Mouse (Mus musculus): ENCODE data around the gene Dcaf7. TPM values are rescaled to one million over a fixed set of nuclear protein-coding genes. Genes with fewer than 3 reads are reported as not detected.

Dcaf7 gene
- polyA plus RNA-seq, 1 experiment from 2014 or later = 61.5 TPM

DNA sequence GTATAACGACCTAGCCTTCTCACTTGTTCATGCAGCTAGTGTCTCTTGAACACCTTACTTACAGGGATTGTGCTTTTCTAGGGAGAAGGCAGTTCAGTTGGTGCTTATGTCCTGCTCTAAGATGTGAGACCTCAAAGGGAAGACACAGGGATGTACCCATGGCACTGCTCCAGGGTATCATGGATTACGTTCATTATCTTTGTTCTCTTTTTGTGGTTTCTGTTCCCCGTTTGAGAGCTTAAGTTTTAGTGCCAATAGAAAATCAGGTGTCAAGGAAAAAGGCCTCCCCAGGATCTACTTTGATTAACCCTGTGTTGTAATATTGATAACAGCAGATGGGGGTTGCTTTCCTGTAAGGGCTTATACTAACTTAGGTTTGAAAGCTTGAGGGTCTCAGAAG lies 37.1 kb downstream of the Dcaf7 start:
- 71% methylated on average over 3 of the region's 3 CpGs for WGBS

GRCm38 (mm10) chr11:106076321-106076720 lies 39.6 kb downstream of the Dcaf7 start:
- Histone ChIP-seq H3K27ac (no peak overlapping the region), H3K4me2 (no peak overlapping the region), H3K4me1 (no peaks in the 10 kb centered on the region), H3K27me3 (no peaks in the 10 kb centered on the region), H3K36me3 (peaks cover 27% of the 10 kb centered on the region), H3K9ac (no peak overlapping the region), H3K4me3 (no peak overlapping the region), H3K9me3 (no peaks in the 10 kb centered on the region)
- ATAC-seq (ENCODE audit: insufficient number of reproducible peaks, low FRiP score, low TSS enrichment, low read depth) = no peak
- WGBS = 3% methylated on average over 4 of the region's 4 CpGs

More for the DNA sequence above, 37.1 kb downstream of the Dcaf7 start:
- ATAC-seq (ENCODE audit: insufficient number of reproducible peaks, low FRiP score, low TSS enrichment, low read depth) = no peak
- H3K9ac ChIP-seq = no peak overlapping the region
- no peaks in the 10 kb centered on the region for H3K9me3 ChIP-seq
- no peaks in the 10 kb centered on the region for H3K27me3 ChIP-seq
- no peak overlapping the region for H3K27ac ChIP-seq
- no peak overlapping the region for H3K4me2 ChIP-seq
- H3K36me3 ChIP-seq = peaks cover 34% of the 10 kb centered on the region
- no peaks in the 10 kb centered on the region for H3K4me1 ChIP-seq
- H3K4me3 ChIP-seq = no peak overlapping the region

DNA sequence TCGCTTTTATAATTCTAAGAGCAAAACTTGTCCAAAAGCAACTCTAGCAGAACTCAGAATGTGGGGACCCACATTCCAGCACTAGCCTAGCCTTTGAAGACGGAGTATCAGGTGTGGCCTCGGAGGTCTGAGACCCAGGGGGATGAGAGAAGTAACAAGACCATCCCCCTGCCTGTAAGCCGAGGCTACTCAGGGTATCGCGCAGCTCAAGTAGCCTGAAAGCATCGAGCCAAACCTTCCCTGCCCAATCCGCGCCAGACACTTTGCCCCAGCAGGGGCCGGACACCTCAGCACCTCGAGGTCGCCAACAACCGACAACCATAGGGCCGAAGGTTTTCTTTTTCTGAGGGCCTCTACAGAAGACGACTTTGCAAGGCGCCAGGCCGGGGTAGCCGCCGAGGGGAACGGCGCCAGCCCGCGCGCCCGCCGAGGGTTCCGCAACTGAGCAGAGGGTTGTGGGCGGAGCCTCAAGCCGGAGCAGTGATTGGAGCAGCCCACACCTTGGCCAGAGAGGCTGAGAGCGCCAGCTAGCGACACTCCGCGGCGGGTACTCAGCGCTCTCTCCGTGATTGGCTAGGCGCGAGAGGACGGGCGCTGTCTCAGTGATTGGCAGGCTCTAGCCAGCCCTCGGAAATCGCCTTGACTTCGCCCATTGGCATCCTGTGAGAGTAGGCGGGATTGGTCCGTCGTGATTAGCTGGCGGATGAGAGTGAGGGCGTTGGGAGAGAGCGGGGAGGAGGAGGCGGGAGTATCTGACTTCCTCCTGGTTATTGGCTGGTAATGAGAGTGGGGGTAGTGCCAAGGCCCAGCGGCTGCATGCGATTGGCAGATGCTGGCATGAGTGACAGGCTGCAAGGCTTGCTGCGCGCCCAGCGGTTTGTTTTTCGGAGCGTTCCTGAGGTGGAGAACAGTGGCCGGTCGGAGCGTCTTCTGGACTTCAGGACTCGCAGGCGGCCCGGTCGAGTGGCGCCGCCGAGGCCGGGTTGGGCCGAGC lies 47.3 kb downstream of the Dcaf7 start, which contains the start of gene Map3k3:
TSS of gene Map3k3 (plus strand) at position 906 of the 994 bp plus-strand sequence.
- under 1% methylated on average over 69 of the region's 69 CpGs for WGBS
- Histone ChIP-seq H3K9me3 (no peaks in the 10 kb centered on the region), H3K36me3 (no peaks in the 10 kb centered on the region), H3K4me2 (peak within 1 kb of the TSS; percentile 73), H3K27me3 (no peaks in the 10 kb centered on the region), H3K4me3 (peak within 1 kb of the TSS; percentile 98), H3K27ac (peak within 1 kb of the TSS; percentile 99), H3K9ac (peak within 1 kb of the TSS; percentile 92), H3K4me1 (peaks cover 10% of the 10 kb centered on the region)
- ATAC-seq (ENCODE audit: insufficient number of reproducible peaks, low FRiP score, low TSS enrichment, low read depth) = peak; percentile 100

DNA sequence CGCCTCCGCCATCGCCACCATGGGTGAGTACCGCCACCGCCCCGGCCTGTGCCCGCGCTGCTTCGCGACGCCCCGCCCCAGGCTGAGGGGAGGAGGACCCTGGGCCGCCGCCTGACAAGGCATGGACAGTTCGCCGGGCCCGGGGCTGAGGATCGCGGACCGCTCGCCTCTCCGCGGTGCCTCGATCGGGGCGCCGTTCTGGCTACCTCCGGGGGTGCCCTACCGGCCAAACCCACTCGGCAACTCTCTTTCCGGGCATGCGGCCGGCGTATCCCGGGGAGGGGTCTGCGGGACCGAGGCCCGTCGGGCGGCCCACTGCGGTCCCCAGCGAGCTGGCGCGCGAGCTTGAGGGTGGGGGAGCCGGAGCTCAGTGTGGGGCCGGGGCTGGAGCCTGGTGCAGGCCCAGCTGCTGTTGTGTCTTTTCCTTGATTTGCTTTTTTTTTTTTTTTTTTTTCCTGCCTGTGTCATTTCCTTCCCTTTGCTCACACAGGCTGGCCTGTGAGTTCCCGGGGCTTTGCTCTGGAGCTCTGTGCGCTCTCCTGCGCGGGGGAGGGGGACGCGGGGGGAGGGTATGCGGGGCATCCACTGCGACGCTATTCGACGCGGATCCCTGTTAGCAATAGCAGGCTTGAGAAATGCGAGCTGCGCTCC lies 48.4 kb downstream of the Dcaf7 start:
- under 1% methylated on average over 60 of the region's 61 CpGs for WGBS
- H3K36me3 ChIP-seq = no peaks in the 10 kb centered on the region
- no peaks in the 10 kb centered on the region for H3K9me3 ChIP-seq
- H3K4me3 ChIP-seq = peak overlapping the region; percentile 98
- peak overlapping the region; percentile 92 for H3K9ac ChIP-seq
- peak; percentile 49; the same call in 1 of the 2 replicates for ATAC-seq (ENCODE audit: insufficient number of reproducible peaks, low FRiP score, low TSS enrichment, low read depth)
- H3K4me1 ChIP-seq = peaks cover 11% of the 10 kb centered on the region
- H3K4me2 ChIP-seq = peak overlapping the region; percentile 49
- H3K27me3 ChIP-seq = no peaks in the 10 kb centered on the region
- H3K27ac ChIP-seq = peak overlapping the region; percentile 99

GRCm38 (mm10) chr11:106098223-106098622 lies 61.6 kb downstream of the Dcaf7 start:
- Histone ChIP-seq H3K4me1 (no peaks in the 10 kb centered on the region), H3K27ac (0 out of 2 replicates have a peak overlapping the region, but pooled peaks have one; percentile 22), H3K27me3 (no peaks in the 10 kb centered on the region), H3K36me3 (peaks cover 9% of the 10 kb centered on the region; the same call in 1 of the 2 replicates), H3K9me3 (no peaks in the 10 kb centered on the region), H3K4me2 (no peak overlapping the region), H3K4me3 (no peak overlapping the region), H3K9ac (no peak overlapping the region)
- WGBS = 85% methylated on average over 1 of the region's 1 CpGs
- no peak for ATAC-seq (ENCODE audit: insufficient number of reproducible peaks, low FRiP score, low TSS enrichment, low read depth)

DNA sequence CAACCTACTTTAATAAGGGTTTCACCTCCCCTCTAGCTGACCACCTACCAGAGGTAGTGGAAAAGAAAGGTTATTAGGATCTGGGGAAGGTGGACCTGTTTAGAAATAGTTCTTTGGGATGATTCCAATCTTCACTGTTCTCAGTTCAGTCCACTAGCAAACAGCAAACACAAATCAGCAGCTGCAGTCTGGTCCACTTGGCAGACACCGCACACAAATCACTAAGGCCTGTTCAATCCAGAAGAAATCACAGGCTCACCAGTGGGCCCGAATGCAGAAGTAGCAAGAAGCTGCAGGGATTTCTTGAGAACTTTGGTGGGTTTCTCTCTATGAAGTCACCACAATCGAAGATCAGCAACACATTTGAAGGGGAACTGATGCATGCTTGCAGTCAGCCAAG lies 66.2 kb downstream of the Dcaf7 start:
- WGBS = 77% methylated on average over 3 of the region's 3 CpGs
- Histone ChIP-seq H3K4me1 (no peaks in the 10 kb centered on the region), H3K4me2 (no peak overlapping the region), H3K9me3 (no peaks in the 10 kb centered on the region), H3K36me3 (peaks cover 9% of the 10 kb centered on the region; the same call in 1 of the 2 replicates), H3K27me3 (no peaks in the 10 kb centered on the region), H3K9ac (no peak overlapping the region), H3K27ac (no peak overlapping the region; the same call in 1 of the 2 replicates), H3K4me3 (no peak overlapping the region)
- ATAC-seq (ENCODE audit: insufficient number of reproducible peaks, low FRiP score, low TSS enrichment, low read depth) = no peak

DNA sequence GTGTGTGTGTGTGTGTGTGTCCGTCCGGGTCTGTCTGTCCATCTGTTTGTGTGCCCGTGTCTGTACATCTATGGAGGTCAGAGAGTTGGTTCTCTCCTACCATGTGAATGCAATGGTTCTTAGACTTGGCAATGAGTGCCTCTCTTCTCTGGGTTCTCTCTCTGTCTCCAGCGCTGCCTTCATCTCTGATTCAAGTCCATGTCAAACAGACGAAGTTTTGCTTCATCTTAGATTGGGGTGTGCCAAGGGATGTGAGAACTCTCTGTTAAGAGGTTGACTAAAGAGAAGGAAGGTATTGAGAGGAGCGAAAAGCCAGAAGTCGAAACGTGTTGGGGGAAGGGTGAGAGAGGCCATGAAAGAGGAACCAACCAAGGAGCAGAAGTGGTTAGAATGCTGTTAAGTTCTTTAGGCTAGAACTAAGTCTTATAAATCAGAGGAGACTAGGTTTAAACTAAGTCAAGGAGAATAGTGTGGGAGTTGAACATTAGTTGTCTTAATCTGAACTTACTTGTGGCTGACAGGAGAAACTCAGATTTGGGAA lies 69.4 kb downstream of the Dcaf7 start:
- H3K9ac ChIP-seq = no peak overlapping the region
- WGBS = 82% methylated on average over 8 of the region's 8 CpGs
- no peaks in the 10 kb centered on the region for H3K4me1 ChIP-seq
- H3K9me3 ChIP-seq = no peaks in the 10 kb centered on the region
- H3K27ac ChIP-seq = no peak overlapping the region
- H3K36me3 ChIP-seq = 0 out of 2 replicates have a peak, but pooled peaks cover 7% of the 10 kb centered on the region
- no peak for ATAC-seq (ENCODE audit: insufficient number of reproducible peaks, low FRiP score, low TSS enrichment, low read depth)
- no peak overlapping the region for H3K4me2 ChIP-seq
- no peak overlapping the region for H3K4me3 ChIP-seq
- no peaks in the 10 kb centered on the region for H3K27me3 ChIP-seq

Other genes with a start within 250 kb of the Dcaf7 start
- 24.0 and 25.7 TPM in 2 replicates for gene Cyb561, start 83.5 kb upstream of the Dcaf7 start, polyA plus RNA-seq (2015; fragmentation: Nextera tagmentation; extraction: Ambion mirVana)
- gene Ace, start 68.9 kb upstream of the Dcaf7 start, polyA plus RNA-seq (2015; fragmentation: Nextera tagmentation; extraction: Ambion mirVana) = 1.0 and 1.8 TPM in 2 replicates
- not detected in 2 replicates for gene Ace3, start 42.2 kb upstream of the Dcaf7 start, polyA plus RNA-seq (2015; fragmentation: Nextera tagmentation; extraction: Ambion mirVana)
- gene Kcnh6, start 28.7 kb upstream of the Dcaf7 start, polyA plus RNA-seq (2015; fragmentation: Nextera tagmentation; extraction: Ambion mirVana) = 0.24 and 0.26 TPM in 2 replicates
- 8.3 and 10.1 TPM in 2 replicates for gene Taco1, start 29.2 kb downstream of the Dcaf7 start, polyA plus RNA-seq (2015; fragmentation: Nextera tagmentation; extraction: Ambion mirVana)
- gene Map3k3, start 47.7 kb downstream of the Dcaf7 start, polyA plus RNA-seq (2015; fragmentation: Nextera tagmentation; extraction: Ambion mirVana) = 21.6 and 27.2 TPM in 2 replicates
- 0.84 TPM in 1 of 2 replicates, not detected in the other for gene Gm10840, start 124.0 kb downstream of the Dcaf7 start, polyA plus RNA-seq (2015; fragmentation: Nextera tagmentation; extraction: Ambion mirVana)
- gene Limd2, start 124.0 kb downstream of the Dcaf7 start, polyA plus RNA-seq (2015; fragmentation: Nextera tagmentation; extraction: Ambion mirVana) = 202 and 221 TPM in 2 replicates
- gene Strada, start 165.3 kb downstream of the Dcaf7 start, polyA plus RNA-seq (2015; fragmentation: Nextera tagmentation; extraction: Ambion mirVana) = 23.2 and 24.4 TPM in 2 replicates
- gene Ccdc47, start 179.5 kb downstream of the Dcaf7 start, polyA plus RNA-seq (2015; fragmentation: Nextera tagmentation; extraction: Ambion mirVana) = 83.6 and 89.9 TPM in 2 replicates
- gene Ddx42, start 180.1 kb downstream of the Dcaf7 start, polyA plus RNA-seq (2015; fragmentation: Nextera tagmentation; extraction: Ambion mirVana) = 68.9 and 74.0 TPM in 2 replicates
- gene Ftsj3, start 219.2 kb downstream of the Dcaf7 start, polyA plus RNA-seq (2015; fragmentation: Nextera tagmentation; extraction: Ambion mirVana) = 50.8 and 52.7 TPM in 2 replicates
- gene Psmc5, start 219.3 kb downstream of the Dcaf7 start, polyA plus RNA-seq (2015; fragmentation: Nextera tagmentation; extraction: Ambion mirVana) = 276 and 309 TPM in 2 replicates
- gene Smarcd2, start 236.1 kb downstream of the Dcaf7 start, polyA plus RNA-seq (2015; fragmentation: Nextera tagmentation; extraction: Ambion mirVana) = 90.6 and 110 TPM in 2 replicates
- 0.41 and 0.53 TPM in 2 replicates for gene Tcam1, start 239.8 kb downstream of the Dcaf7 start, polyA plus RNA-seq (2015; fragmentation: Nextera tagmentation; extraction: Ambion mirVana)